Mouse (Mus musculus) heart, postnatal 25 days (tissue): ENCODE data around the gene Swi5. TPM values are rescaled to one million over a fixed set of nuclear protein-coding genes. Genes with fewer than 3 reads are reported as not detected.
A peak's percentile ranks its signal among the peaks of the same experiment; 100 is the strongest.

Experiments
- DNase-seq: peaks from one replicate; pipeline ENCODE4 v3.0.0; 2022; ENCODE audit warnings: low spot score
- intact Hi-C: fragments of 180-260 bp; cut with DNase I; formaldehyde crosslinking; loops from one replicate; pipeline ENCODE4 v1.15.1; 2025
- total RNA-seq, 2 experiments: library from RNA; stranded (reverse); gene quantifications; 2 replicates each; pipeline ENCODE4 v1.2.3; 2021

Gene Swi5
- total RNA-seq, 2 experiments from 2014 or later: 177 to 188 TPM

- DNase-seq: no peak
- intact Hi-C loops: no loop called here
Observed at GRCm38 (mm10) chr2:32282727-32283126, 5.1 kb downstream of the Swi5 start.

GRCm38 (mm10) chr2:32282289-32282688 lies 5.6 kb downstream of the Swi5 start:
- intact Hi-C loops: no loop called here
- DNase-seq: no peak

- intact Hi-C loops: no loop called here
- no peak for DNase-seq
Observed at GRCm38 (mm10) chr2:32275823-32276222, 12.1 kb downstream of the Swi5 start.

GRCm38 (mm10) chr2:32260635-32261034 lies 27.2 kb downstream of the Swi5 start:
- intact Hi-C loops: no loop called here
- no peak for DNase-seq

- DNase-seq: peak; percentile 81
- intact Hi-C loops: no loop called here
Observed at GRCm38 (mm10) chr2:32259657-32260417, 28.0 kb downstream of the Swi5 start, which contains the start of gene Uck1. Gene Uck1, minus strand, starts transcription at chr2:32260159.

- intact Hi-C loops: no loop called here
- DNase-seq: no peak
Observed at GRCm38 (mm10) chr2:32258887-32259533, 28.9 kb downstream of the Swi5 start.

GRCm38 (mm10) chr2:32256273-32256672 lies 31.6 kb downstream of the Swi5 start:
- no peak for DNase-seq
- intact Hi-C loops: no loop called here

- intact Hi-C loops: no loop called here
Observed at GRCm38 (mm10) chr2:32254563-32254962, 33.3 kb downstream of the Swi5 start.

GRCm38 (mm10) chr2:32253352-32253751 lies 34.5 kb downstream of the Swi5 start:
- intact Hi-C loops: no loop called here
- no peak for DNase-seq

More at GRCm38 (mm10) chr2:32254563-32254962, 33.3 kb downstream of the Swi5 start:
- DNase-seq: no peak

GRCm38 (mm10) chr2:32252658-32253057 lies 35.2 kb downstream of the Swi5 start:
- intact Hi-C loops: no loop called here
- no peak for DNase-seq

GRCm38 (mm10) chr2:32251791-32252527 lies 35.9 kb downstream of the Swi5 start:
- intact Hi-C loops: no loop called here
- no peak for DNase-seq

GRCm38 (mm10) chr2:32248377-32249361 lies 39.2 kb downstream of the Swi5 start:
- intact Hi-C loops: no loop called here
- DNase-seq: no peak

- intact Hi-C loops: no loop called here
- DNase-seq: no peak
Observed at GRCm38 (mm10) chr2:32246741-32247140, 41.1 kb downstream of the Swi5 start.

- no peak for DNase-seq
- intact Hi-C loops: no loop called here
Observed at GRCm38 (mm10) chr2:32242986-32243385, 44.9 kb downstream of the Swi5 start.

GRCm38 (mm10) chr2:32240591-32240990 lies 47.3 kb downstream of the Swi5 start:
- no peak for DNase-seq

GRCm38 (mm10) chr2:32238708-32239435 lies 49.0 kb downstream of the Swi5 start:
- DNase-seq: no peak
- intact Hi-C loops: loop anchor here (5.0 kb wide), 1 partner anchor 87 kb away; the partner anchor contains the start of gene Prrc2b

More at GRCm38 (mm10) chr2:32240591-32240990, 47.3 kb downstream of the Swi5 start:
- intact Hi-C loops: no loop called here

GRCm38 (mm10) chr2:32237571-32237970 lies 50.3 kb downstream of the Swi5 start:
- intact Hi-C loops: loop anchor here (5.0 kb wide), 1 partner anchor 85 kb away; the partner anchor contains the start of gene Prrc2b
- no peak for DNase-seq

- intact Hi-C loops: loop anchor here (5.0 kb wide), 1 partner anchor 85 kb away; the partner anchor contains the start of gene Prrc2b
- no peak for DNase-seq
Observed at GRCm38 (mm10) chr2:32236760-32237487, 51.0 kb downstream of the Swi5 start.
